Comparison of ENCODE assay signal across 8 mouse cellular contexts in genomic region chr5:41768382-41769040, GRCm38 (mm10). TPM values are rescaled to one million over a fixed set of nuclear protein-coding genes. Genes with fewer than 3 reads are reported as not detected.
DNase-seq lines count a peak whose midpoint lies in the region; ATAC-seq and TF ChIP-seq lines count a peak whose summit lies in the region.

No protein-coding gene starts in this region.

- TF ChIP-seq CTCF in cortical plate, adult 2 months (IDR thresholded peaks at IDR 0.05; ENCODE audit: extremely low read depth, insufficient read depth, low read length): peak; percentile 95

- DNase-seq in gastrocnemius, postnatal 10 days: peak; percentile 92
- DNase-seq in induced T-regulatory cell, adult 2 months (ENCODE audit: low read depth): peak; percentile 93
- DNase-seq in left cerebral cortex, adult 9 months (ENCODE audit: low spot score in 2 of 2): peak; percentile 26 to 86
- DNase-seq in right cerebral cortex, postnatal 14 days: peak; percentile 92
- peak; percentile 83 to 88 for DNase-seq in urinary bladder, postnatal 36 days (ENCODE audit: low spot score in 2 of 2)

- H3K4me1 ChIP-seq in cortical plate, adult 2 months (ENCODE audit: control insufficient read depth, insufficient read depth, low read length): no peaks in the 10 kb centered on the region

- no peak for TF ChIP-seq POLR2A in cortical plate, adult 2 months (IDR thresholded peaks at IDR 0.05; ENCODE audit: extremely low read depth, insufficient read depth, low read length)

- no peak overlapping the region for H3K4me3 ChIP-seq in cortical plate, adult 2 months (ENCODE audit: insufficient read depth, low read length)

- H3K27ac ChIP-seq in cortical plate, adult 2 months (ENCODE audit: insufficient read depth, low read length): no peak overlapping the region

- ATAC-seq in activated CD4-positive, CD25-positive, alpha-beta regulatory T cell, adult 4 months: peak; percentile 97
- peak; percentile 95 for ATAC-seq in megakaryocyte progenitor cell, adult 5-6 weeks (replicated peaks; ENCODE audit: poor library complexity)

RNA-seq across cellular contexts. Expression of gene Nkx3-2, which starts 4.2 kb away (rescaled TPM):
- not detected for polyA plus RNA-seq in activated CD4-positive, CD25-positive, alpha-beta regulatory T cell, adult 4 months (2017; shearing (Covaris generic))
- polyA plus RNA-seq in cortical plate, adult 2 months (2012; rRNA removed): not detected in 2 replicates
- total RNA-seq in gastrocnemius, postnatal 10 days (2021): under 1 TPM; 0.19 to 0.29 TPM
- not detected in 2 replicates for total RNA-seq in megakaryocyte progenitor cell, adult 5-6 weeks (2015)
- not detected in 2 replicates for total RNA-seq in megakaryocyte progenitor cell, adult 5-6 weeks (2017)
